Mouse (Mus musculus) gastrocnemius, postnatal 10 days (tissue): ENCODE data around the gene Sox6. TPM values are rescaled to one million over a fixed set of nuclear protein-coding genes. Genes with fewer than 3 reads are reported as not detected.

Experiments used
- DNase-seq: peaks from one replicate; pipeline ENCODE4 v3.0.0; 2021; ENCODE audit warnings: mixed read lengths
- total RNA-seq, 2 experiments: library from RNA; stranded (reverse); gene quantifications; 2 replicates each; pipeline ENCODE4 v1.2.3; 2021

The Sox6 gene
- total RNA-seq, 2 experiments from 2014 or later, result 110 TPM

DNA sequence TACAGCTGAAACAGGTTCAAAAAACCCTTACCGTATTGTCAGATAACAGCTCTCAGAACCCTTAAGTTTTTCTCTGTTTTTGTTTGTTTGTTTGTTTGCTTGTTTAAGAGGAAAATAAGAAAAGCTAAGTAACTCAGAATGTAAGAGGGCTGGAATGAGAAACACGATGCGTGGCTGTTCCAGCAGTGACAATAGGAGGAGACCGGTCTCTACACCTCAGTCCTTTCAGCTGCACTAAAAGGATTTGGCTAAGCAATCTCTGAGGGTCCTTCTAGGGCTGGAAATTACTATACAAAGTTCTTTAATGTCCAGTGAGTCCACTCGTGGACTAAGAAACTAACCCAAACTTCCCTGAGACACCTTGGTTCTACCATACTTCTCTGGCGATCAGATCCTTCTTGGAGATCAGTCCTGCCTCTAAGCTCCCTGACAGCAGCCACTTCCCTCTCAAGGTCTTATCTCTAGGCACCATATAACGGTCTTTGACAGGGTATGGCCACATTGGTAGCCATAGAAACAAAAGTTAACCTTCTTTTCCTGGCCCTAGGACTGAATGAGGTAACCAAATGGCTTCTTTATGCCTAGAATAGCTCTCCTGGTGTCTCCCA lies 488.3 kb downstream of the Sox6 start:
- no peak for DNase-seq

- DNase-seq, result no peak
Measured at GRCm38 (mm10) chr7:115549670-115550069, 488.9 kb downstream of the Sox6 start.

GRCm38 (mm10) chr7:115545585-115546374 lies 492.8 kb downstream of the Sox6 start:
- no peak for DNase-seq

DNA sequence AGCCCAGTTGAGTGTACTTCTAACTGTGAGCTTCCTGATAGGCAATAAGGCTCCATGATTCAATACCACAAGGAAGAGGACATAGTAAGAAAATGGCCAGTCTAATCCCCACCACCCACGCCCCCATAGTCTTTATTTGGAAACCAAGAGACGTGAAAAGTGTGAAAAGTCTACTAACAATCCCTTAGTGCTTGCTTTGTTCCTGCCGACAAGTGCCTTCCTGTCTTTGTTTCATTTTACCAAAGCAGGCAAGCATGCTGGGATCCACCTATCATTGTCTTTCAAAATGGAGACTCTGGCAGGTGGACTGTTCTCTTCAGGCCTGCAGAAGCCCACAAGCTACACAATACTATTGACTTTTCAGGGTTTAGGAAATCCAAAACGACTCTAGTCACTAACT lies 495.0 kb downstream of the Sox6 start:
- no peak for DNase-seq

DNA sequence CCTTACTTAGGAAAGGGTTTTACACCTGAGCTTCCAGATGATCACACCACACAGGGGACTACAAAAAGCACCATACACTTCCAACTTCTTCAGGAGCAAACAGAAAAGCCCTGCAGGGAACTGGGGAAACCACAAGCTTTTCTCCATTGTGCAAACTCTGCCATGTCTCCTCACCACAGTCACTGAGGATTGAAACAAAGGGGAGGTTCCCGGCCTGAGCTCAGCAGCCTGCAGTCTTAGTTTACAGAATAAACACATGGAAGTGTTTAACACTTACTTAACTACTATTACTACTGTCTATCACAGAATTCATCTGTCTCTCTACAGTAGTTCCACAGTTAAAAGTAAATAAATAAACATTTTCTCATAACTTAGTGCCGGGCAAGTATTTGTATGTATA lies 498.3 kb downstream of the Sox6 start:
- DNase-seq, result no peak

DNA sequence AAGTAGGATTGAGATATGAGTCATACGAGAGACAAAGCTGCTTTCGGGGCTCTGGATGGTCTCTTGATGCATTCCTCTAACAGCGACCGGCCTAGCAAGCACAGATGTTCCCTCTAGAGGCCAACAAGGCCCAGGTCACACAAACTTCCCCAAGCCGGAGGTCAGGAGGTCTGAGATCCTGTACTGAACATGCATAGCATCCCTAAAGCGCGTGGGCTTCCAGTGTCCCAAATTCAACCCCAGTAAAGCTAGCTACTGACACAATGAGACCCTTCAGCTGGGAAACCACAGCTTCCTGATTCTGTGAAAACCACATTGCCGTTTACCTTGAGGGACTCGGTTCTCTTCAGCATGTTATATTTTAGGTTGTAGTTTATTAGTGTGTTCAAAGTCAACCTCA lies 499.6 kb downstream of the Sox6 start:
- DNase-seq, result no peak

DNA sequence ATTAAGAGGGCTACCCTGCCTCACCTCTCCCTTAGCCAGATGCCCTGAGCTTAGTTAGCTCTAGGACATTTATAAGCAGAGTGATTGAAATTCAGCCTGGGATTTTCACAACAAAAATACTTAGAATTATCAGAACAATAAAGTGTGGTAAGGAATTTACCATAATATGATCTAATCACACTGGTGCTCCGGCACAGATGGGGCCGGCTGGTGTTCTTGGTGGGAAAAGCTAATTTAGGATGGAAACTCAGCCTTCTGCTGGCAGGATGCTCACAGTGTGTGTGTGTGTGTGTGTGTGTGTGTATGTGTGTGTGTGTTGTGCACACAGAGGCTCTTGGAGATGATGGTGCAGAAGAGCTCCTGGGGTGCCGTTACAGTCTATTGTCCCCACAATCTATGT lies 501.0 kb downstream of the Sox6 start:
- no peak for DNase-seq

GRCm38 (mm10) chr7:115536521-115536920 lies 502.1 kb downstream of the Sox6 start:
- no peak for DNase-seq

GRCm38 (mm10) chr7:115531875-115532274 lies 506.7 kb downstream of the Sox6 start:
- no peak for DNase-seq

- DNase-seq, result no peak
Measured at GRCm38 (mm10) chr7:115531217-115531616, 507.4 kb downstream of the Sox6 start.

GRCm38 (mm10) chr7:115517701-115518100 lies 520.9 kb downstream of the Sox6 start:
- DNase-seq, result no peak

GRCm38 (mm10) chr7:115513681-115514080 lies 524.9 kb downstream of the Sox6 start:
- no peak for DNase-seq

GRCm38 (mm10) chr7:115511777-115512176 lies 526.8 kb downstream of the Sox6 start:
- DNase-seq, result no peak

GRCm38 (mm10) chr7:115511091-115511490 lies 527.5 kb downstream of the Sox6 start:
- no peak for DNase-seq

DNA sequence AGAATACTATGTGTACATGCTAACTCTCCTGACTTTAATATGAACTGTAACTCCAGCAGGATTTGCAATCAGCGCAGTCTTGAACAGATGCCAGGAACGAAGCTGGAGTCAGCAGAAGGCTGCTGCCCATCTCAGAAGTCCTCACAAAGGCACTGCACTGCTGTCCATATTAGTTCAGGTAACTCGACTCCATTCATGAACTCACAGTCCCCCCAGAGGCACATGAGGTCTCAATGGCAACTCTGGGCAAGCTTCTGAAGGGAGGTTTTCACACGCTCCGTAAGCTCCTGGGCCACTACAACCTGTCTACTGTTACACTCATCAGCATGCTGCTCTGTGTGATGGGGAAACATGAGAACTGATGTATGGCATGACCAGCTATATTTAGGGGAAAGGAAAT lies 528.6 kb downstream of the Sox6 start:
- DNase-seq, result peak; percentile 59

GRCm38 (mm10) chr7:115506385-115506784 lies 532.2 kb downstream of the Sox6 start:
- DNase-seq, result no peak

DNA sequence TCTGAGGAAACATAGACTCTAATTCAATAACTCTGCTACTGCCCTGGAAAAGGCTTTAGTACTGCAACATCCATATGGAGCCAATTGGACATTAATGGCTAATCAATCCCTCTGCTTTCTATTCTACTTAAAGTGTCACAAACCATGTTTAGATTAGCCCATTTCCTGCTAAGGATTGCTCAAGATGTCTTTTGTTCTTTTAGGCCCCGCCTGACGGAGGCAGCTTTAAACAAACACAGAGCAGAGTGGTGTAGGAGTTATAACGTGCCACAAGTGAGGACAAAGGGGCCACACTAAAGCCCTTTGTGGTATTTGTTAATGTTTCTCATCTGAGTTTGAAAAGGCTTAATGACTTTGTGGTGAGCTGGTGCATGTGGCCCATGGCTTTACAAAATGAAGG lies 537.1 kb downstream of the Sox6 start:
- DNase-seq, result no peak

GRCm38 (mm10) chr7:115500825-115501224 lies 537.8 kb downstream of the Sox6 start:
- DNase-seq, result no peak

- DNase-seq, result no peak
Measured at GRCm38 (mm10) chr7:115500170-115500569, 538.4 kb downstream of the Sox6 start.

DNA sequence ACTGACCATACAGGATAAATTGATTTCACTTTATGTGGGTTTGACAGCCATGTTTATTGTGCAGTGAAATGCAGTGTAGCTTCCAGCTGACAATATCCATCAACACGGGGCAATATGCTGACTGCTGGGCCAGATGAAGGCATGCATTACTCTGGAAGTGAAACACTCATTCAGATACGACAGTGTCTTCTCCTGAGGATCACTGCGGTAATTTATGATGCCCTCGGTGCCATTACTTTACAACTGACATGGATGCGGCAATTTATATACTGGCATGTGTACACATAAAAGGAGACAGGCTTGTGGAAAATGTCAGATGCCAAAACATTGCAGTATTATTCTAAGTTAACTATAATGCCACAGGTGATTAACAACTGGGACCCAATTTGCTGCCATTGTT lies 546.9 kb downstream of the Sox6 start:
- DNase-seq, result no peak

GRCm38 (mm10) chr7:115489608-115490007 lies 549.0 kb downstream of the Sox6 start:
- DNase-seq, result no peak

- no peak for DNase-seq
Measured at GRCm38 (mm10) chr7:115486431-115486830, 552.2 kb downstream of the Sox6 start.

DNA sequence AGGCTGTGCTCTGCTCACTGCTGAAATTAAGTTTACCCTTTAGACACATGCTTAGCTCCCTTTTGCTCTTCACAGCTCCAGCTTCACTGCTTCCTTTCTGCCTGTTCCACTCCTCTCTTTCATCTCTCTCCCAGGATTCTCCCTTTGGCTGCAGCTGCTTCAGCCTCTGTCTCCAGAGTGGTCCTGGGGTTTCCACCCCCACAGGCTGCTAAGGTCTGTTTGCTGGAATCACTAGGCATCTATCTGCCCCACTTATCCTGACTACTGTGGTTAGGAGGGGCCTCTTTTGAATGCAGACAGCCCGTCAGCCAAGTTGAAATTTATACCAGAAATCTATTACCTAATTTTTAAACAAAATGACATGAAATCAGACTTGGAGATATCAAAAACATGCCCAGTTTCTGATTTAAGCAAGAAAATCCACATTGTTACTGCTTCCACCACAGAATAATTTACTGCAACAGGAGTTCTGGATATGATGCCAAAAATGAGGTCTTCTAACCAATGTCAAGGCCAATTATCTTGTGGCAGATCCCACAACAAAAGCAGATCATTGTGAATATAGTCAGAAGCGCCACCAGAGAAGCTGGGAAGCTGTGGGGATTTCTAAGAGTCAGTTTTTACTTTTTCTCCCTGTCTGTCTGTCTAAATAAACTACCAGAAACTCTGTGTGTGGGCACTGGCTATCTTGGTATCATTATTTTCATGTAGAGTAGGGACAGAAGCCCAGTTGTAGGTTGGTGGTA lies 552.8 kb downstream of the Sox6 start:
- no peak for DNase-seq
